Mouse (Mus musculus) cerebellum, postnatal 4 days (tissue): ENCODE data around the gene Adipoq.

Experiments
- DNase-seq, 2 experiments: peaks; one replicate each; pipeline ENCODE4 v3.0.0; 2022; ENCODE audit warnings: low spot score in 2 of 2, mixed read lengths in 1 of 2

The Adipoq gene

DNA sequence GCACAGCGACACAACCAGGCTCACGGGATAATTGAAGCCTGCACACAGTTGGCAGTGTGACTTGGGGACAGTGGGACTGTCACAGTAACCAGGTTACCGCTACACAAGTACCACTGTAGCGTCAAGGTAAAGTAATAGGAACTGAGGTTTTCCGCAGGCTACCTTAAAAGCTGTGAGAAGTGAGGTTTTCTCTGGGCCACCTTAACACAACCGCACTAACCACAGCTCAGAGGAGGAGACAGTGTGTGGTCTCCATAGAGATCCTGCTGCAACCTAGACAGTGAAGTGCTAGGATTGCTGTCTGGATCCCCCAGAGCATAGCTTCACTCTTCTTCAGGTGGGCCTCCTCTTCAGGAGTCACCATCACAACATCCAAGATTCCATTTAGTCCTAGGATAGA lies 50.5 kb downstream of the Adipoq start:
- DNase-seq: no peak

GRCm38 (mm10) chr16:23201498-23201897 lies 55.2 kb downstream of the Adipoq start:
- DNase-seq: no peak
